Mouse (Mus musculus) ES-CJ7 (cell line): ENCODE measurements at regions not wholly inside any gene's neighbourhood (a gene's known extent, or its start where the extent isn't known, plus 50 kb on each side); places are given as distances from the start of the nearest gene placed in this dataset.

Source experiments
- DNase-seq: peaks from one replicate; pipeline ENCODE4 v3.0.0; 2011; ENCODE audit warnings: low read depth, low spot score

DNA sequence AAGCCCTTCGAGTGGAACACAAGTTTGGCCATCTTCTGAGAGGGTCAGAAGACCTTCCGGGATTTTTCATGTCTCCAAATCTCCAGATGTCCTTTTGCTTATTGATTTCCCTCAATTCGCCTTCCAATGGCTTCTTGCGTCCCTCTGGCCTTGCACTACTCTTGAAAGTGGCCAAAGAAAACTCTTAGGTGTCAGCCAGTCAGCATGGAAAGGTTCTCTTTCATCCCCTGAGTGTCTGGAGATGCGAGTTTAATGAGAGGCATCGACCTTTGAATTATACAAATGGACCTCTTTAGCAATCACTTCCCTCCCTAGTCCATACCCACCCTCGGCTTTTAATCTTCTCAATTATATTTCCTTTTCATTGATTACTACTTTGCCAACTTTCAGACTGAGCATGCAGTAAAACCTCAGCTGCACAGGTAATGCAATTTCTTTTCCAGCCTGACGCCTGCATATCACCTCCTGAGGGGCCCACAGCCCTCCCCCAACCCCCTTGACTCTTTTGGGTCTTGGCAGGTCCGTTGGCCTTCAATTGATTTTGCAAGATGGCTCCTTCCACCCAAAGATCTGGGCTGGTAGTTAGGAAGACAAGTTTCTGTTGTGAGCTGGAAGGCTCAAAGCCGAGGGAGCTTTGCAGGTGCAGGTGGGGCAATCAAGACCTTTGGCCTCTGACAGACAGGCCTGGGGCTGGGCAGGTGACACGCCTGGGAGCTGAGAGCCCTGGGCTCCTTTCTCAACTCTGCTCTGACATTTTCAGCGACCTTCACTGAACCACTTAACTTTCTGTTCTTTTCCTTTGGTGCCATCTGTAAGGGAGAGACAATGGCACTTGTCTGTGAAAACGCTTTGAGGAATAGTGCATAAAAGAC, 461.8 kb downstream of the Ccdc171 start:
- DNase-seq: no peak

DNA sequence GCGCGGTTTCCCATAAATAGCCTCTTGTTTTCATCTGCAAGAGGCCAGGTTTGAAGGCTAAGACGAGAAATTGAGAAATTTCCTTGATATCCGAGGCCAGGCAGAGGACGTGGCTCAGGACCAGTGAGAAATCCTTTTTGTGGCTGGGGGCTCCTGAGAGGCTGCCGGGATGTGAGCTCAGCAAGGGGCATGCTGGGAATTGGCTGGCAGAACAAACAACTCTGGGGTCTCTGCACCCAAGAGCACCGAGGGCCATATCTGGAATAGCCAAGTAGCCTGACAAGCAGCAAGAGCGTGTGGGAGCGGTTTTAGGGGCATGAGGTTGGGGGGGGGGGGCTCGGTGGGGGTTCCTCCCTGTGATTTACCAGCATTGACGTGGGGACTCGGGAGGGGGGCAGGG, 462.5 kb downstream of the Ccdc171 start:
- no peak for DNase-seq

DNA sequence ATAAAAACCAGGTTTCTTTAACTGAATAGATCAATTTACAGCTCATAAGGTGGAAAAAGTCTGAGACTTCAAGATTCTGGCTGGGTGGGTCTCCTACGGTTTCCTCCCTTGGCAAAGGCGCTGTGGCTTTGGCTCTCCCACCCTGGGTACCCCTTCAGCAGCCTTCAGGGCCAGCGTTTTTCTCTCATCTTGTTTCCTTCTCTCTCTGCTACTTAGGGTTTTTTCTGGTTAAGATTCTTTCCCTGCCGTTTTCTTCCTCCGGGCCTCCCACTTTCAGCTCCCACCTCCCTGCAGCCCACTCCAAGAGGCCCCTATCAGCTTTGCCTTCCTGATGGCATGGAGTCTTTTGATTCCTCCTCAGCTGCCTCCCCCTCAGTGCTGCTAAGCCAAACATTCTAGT, 463.0 kb downstream of the Ccdc171 start:
- no peak for DNase-seq

DNA sequence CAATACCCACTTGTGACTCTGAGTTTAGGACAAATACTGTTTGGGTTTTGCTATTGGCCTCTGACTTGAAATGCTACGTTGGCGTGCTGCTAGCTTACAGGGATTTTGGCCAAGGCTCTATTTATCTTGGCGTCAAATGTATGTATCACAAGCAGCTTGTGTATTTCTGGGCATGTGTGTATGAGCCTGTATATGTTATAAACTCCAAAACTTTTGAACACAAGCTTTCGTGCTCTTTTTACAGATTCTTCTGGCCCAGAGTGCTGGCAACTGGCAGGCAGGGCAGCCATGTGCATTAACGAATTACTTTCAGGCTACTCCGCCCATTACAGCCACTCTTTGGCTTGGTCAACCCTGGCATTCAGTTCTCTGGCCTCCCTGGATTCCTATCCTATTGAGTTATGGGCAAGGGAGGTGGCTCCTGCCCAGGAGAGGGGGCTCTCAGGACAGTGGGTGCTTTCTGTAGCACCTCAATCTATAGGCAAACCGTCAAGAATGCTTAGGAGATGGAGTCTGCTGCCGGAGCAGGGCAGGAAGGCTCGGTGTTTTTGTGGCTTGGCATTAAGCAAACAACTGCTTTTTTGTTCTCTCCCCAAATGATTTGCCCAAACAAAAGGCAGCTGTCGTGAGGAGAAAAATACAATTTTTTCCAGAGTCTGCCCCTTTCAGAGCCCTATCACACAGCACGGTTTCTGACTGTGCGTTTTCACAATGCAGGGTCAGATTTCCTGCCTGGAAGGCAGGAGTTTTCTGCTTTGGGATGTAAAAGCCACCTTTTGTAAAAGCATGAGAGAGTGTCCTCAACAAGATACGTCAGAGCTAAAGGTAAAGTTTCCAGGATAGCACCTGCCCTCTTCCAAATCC, 465.0 kb downstream of the Ccdc171 start:
- DNase-seq: no peak

DNA sequence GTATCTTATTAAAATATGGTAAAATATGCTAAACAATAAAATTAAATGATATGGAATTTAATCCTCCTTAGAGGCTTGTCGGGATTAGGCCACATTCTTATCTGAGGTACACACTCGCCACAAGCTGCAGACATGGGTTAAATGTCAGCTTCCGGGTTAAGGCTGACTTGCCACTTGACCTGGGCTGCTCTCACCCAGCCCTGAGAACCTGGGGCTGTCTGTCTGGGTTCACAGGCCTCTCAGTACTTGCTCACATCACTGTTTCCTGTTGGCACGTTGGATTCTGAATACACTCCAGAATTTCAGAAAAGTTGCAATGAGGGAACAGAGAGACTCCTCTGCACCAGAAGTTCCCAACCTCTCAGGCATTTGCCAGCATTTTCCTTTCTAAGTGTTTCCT, 465.9 kb downstream of the Ccdc171 start:
- no peak for DNase-seq

DNA sequence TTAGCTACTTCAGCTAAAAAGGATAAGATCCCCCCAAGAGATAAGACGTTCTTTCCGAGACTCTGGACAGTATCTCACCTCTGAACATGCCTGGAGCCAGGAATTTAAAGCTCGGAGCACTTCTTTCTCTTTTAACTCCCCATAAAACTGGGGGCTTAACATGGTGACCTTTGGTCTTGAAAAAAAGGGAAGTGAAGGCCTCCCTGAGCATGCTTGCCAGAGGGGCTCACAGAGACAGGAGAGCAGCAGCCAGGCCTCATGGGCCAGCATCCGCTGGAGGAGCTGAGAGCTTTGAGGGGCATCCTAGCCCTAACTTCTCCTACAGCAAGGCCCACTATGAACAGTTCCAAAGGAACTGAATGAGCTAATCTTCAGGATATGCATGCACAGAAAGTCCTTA, 471.7 kb downstream of the Ccdc171 start:
- DNase-seq: no peak

DNA sequence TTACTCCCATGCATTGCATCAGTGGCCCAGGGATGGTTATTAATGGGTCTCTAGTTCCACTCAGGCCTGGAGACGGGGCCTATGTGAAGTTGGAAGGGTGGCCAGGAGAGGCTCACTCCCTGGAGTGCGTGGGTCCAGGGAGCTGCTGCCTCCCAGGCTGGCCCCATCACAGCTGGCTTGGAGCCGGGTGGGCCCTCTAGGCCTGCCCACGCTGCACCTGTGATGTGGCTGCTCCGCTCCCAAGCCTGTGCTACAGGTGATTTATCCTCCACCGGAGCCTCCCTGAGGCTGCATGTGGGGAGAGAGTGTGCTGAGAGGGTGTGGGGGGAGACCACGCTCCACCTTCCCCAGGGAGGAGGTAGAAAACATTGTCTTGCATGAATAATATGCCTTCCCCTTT, 476.3 kb downstream of the Ccdc171 start:
- no peak for DNase-seq

DNA sequence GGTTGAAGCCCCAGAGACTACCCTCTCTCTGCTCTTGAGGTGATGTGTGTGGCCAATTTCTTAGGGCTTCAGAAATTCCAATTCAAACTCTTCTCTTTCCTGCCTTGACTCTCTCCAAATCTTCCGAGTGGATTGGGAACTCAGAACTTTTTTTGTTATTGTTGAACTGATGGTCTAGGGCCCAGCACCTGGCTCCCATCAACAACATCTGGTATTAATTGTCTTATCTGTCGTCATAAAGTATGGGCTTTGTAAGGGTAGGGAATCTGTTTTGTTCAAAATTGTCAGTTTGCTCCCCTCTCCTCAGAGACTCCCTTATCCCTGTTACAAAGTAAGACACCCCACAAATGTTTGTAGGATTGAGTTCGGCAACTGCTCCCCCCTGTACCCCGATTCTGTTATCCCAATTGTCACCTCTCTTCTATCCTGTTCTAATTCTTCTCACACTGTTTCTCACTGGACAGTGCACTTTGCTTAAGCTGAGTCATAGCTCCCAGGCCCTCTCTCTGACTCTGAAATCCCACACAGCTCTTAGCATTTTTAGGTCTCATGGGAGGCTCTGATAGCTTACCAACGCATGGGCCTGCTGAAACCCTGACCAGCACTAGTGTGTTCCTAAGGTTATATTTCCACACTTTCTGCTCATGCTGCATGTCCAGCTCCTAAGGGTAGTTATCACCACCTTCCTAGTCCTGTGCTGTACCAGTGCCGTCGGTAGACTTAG, 478.9 kb downstream of the Ccdc171 start:
- DNase-seq: no peak

DNA sequence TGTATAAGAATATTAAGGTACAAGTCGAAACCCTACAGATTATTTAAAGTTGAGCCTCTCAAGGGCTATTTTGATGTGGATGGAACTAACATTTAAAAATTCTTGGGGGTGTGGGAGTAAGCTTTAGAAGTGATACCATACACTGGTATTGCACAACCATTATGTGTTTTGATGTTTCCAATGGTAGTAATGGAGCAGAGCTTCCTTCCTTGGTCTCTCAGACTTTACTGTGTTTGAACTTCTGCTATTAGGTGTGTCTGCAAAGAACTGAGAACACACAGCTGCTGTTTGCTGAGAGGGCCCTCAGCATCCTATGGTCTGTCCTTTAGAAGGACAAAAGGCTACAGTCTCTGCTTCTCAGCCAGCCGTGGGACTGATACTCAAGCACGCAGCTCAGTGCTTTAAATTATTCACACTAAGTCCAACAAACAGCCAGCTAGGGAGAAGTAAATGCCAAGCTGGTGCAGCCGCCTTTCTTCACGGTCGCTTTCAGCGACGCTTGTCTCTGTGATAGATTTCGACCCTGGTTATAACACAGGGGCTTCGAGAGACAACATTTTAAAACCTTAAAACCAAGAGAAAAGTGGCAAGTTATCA, 479.5 kb downstream of the Ccdc171 start:
- DNase-seq: no peak

DNA sequence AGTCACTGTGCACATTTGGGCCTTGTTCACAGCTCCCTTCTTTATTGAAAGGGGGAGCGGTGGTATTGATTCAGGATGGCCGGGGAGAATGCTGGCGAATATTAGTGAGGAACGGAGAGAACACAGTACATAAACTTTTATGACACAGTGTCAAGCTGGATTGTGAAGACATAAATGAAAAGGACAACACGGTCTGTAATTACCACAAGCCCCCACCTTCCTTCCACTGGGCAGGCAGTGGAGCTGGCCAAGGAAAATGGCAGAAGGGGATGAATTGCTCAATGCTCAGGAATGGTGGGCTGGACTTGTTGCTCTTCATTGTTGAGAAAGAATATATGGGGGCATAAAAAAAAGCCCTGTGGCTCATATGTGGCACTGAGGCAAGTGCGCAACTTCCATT, 486.6 kb downstream of the Ccdc171 start:
- DNase-seq: no peak

DNA sequence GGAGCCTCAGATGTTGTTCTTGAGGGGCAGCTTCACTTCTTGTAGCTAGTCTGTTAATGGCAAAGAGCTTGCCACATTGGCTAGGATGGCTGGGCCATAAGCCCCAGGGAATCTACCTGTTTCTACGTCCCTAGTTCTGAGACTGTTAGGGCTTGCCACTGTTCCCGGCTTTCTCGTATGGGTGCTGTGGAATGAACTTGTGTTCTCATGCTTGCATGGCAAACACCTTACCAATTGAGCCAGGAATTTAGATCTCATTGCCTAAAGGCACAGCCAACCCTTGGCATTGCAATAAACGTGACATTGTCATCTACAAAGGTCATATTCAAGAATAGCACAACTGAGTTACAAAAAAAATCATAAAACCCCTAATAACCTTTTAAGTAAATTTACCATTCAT, 489.8 kb downstream of the Ccdc171 start:
- no peak for DNase-seq

DNA sequence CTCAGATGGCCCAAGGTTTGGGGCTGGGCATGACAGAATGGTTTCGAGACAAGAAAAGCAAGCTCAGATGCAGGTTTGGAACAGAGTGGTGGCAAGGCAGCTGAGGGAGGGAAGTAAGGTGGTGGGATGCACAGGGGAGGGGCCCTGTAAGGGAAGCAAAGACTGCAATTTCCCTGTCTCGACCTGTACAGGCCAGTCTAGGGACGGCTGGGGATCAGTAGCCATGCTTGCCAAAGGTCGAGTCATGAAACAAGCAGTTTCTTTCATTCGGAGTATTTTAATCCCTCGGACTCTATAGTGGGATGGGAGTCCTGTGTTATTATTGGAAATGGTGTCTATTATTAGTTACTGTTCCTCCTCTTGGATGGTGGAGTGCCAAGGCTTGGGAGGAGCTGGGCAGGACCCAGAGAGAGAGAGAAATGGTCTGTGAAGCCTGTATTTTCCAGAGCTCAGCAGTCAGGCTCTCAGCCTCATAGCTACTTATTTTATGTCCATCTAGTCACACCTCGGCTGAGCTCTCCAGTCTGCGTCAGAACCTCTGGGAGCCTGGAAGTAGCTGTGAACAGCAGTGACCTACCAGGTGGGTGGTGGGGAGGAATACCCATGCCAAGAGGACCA, 490.3 kb downstream of the Ccdc171 start:
- DNase-seq: no peak

DNA sequence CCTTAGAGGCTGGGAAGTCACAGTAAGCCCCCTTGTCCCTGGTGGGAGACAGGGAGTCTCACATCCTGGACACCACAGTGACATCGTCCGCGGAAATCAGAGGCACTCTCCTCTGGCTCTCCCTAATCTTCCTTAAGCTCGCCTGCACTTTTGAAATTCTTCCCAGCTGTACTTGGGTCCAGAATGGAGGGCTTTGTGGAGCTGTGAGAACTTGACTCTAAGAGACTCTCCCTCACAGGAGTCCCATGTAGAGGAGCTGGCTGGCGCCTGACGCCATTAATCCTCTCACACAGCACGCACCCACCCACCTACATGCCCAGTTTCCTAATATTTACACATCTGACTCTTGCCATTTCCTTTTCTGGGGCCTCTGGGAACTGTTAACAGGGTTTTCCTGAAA, 492.8 kb downstream of the Ccdc171 start:
- DNase-seq: no peak

DNA sequence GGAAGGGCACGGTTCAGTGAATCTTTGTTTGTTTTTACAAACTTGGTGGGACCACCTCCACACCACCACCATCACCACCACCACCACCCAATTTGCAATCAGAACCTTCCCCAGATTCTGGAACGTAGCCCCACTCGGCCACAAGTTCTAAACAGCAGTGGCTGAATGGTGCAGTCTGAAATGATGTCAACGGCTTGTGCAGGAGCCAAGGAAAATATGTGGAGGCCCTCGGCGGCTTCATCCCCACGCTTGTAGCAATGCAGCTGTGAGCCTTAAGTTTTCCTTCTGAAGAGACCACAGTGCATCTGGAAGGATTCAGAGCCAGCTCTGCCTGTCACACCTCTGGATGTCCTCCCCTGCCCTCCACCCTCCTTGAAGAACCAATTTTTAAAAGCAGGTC, 493.4 kb downstream of the Ccdc171 start:
- DNase-seq: no peak

DNA sequence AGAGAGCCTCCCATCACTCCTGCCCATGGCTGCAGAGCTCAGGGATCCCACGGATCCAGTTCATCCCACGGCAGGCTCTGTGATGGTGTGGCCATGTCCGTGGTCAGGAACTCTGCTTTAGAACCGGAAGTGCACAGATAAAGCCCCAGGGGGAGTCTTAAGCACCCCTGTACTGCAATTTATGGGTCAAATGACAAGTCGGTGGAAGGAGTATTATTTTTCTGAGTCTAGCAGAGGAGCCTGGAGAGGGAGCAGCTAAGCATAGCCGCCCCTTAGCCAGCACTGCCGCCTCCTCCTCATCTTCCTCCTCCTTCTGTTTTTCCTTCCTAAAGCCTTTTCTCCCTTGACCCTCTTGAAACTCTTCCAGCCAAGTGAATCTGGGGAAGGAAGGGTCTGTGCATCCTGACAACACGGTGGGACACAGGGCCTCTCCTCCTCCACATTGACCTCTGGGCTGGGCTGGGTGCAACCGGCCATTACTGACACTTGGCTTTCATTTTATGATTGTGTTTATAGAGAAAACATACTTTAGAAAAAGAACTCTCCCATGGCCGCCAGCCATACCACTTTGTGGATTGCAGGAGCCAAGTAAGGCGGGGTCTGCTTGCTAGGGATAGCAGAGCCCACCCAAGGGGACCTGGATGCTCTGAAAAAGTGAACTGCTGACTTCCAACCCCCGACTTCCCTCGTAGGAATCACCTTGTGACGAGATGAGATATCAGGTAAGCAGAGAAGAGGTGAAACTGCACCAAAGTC, 494.3 kb downstream of the Ccdc171 start:
- DNase-seq: no peak

DNA sequence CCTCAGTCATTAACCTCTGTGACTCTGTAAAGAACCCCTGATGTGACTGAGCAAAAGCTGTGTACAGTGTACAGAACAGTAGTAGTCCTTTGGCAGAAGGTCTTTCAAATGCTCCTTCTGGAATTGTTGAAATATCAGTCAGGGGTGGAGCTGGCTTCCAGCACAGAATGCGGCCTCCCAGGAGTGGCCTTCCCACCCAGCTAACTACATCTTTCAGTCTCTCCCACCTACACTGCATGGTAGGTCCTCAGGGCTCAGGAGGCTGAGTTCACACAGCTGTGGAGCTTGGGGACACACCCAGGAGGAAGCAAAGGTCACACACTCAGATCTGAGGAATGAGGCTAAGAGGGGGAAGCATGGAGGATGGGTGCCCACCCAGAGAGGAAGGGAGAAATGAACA, 495.3 kb downstream of the Ccdc171 start:
- DNase-seq: peak; percentile 63

DNA sequence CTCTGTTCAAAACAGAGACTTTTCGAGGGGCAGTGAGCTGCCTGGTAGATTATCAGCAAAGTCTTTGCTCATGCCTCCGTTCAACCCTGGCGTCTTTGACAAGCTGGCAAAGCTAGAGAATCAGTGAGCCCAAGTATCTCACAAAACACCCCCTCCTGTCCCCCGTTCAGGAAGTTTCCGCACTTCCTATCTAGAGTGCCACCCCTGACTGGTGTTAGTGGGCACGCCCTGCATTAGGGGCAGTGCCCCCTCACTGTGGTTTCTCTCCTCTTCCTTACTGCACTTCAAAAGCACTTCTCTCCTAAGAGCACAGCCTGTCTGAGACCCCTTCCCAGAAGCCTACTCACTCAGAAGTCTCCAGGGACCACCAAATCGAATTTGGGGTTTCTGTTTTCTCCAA, 497.0 kb downstream of the Ccdc171 start:
- no peak for DNase-seq

DNA sequence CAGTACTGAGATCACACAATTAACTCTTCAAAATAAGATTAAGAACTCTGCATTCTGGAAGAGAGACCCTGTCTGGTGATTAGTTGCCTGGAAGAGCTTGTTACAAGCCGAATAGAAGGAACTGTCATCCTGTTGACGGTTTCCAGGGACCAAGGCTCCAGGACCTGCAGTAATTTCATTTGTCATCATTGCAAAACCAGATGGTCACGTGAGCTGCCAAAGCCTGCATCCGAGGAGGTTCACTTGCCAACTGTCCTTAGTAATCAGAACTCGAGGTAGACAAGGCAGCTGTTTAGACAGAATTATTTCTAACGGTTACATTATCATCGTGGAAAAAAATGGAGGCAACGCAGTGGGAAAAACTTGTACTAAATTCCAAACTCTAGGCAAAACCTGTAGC, 500.8 kb downstream of the Ccdc171 start:
- DNase-seq: no peak

DNA sequence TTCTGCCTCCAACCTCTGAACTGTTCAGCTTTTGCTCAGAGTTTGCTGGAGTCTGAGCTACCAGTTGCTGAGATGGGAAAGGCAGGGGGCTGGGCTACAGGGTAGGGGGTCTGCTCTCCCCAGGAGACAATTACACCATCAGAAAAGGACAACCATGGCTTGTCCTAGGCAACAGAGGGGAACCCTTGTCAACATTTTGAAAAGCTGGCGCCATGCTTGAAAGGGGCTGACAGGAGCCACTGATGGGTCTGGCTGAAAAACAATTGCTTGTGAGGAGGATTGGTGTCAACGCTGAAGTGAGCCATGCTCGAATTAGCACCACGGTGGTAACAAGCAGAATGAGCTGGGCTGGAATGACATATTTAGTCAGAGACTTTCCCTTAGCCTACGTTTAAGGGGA, 502.8 kb downstream of the Ccdc171 start:
- DNase-seq: no peak

DNA sequence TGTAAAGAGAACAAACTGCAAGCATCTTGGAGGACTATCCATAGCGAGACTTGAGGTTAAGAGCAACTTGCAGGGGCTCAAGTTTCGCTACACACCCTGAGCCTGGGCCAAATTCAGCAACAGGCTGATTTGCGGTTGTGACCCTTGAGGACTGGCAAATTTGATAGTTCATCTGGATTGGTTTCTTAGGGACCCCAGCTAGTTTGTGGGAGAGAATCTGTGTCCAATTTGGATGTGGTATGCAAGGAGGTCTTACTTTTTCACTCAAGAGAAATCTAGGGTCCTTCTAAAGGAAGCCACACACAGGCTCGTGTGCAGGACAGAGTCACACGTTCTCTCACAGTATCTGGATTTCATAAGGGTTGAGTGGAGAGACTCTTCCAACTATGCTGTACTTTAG, 505.6 kb downstream of the Ccdc171 start:
- DNase-seq: no peak

DNA sequence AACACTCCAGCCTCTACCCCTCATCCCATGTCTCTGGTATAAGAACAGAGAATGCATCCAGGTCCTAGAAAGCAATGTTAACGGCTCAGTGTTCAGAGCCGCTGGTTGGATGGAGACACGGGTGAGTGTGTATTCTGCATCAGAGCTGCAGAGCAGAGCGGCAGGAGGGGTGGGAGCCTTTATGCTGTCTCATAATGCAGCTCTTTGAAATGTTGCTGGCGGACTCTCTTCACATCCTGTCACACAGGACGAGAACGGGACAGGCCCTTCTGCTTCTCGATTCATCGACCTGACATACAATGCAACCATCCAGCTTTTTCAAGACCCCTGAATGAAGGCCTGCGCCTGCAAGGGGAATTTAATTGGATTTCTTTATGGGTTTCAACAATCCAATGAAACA, 507.2 kb downstream of the Ccdc171 start:
- DNase-seq: no peak
